Mouse (Mus musculus): ENCODE results near the gene Tmod1. TPM values are rescaled to one million over a fixed set of nuclear protein-coding genes. Genes with fewer than 3 reads are reported as not detected.

Tmod1 gene
- polyA plus RNA-seq, 1 experiment from 2014 or later, result 2.1 TPM

DNA sequence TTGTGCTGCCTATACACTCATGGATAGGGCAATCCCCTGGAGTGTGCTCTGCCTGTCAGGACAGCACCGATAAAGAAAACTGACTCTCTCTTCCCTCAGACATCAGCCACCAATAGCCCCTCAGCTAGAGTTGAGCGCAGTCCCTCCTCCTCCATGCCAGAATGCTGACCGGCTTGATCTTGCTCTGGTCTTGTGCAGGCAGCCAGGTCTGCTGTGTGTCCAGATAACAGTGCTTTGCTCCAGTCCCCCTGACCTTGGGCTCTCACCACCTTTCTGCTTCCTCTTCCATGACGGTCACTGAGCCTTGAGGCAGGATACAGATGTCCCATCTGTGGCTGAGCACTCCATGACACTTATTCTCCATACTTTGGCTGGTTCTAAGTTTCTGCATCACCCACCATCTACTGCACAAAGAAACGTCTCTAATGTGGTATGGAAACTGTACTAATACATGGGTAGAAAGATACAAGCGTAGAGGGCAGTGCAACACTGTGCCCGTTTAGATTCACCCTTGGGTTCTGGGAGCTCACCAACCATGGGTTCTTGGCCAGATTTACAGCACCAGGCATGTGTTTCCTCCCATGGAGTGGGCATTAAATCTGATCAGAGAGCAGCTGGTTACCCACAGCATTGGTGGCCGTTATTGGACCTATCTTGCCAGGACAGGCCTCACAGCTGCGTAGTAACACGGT lies 63.5 kb downstream of the Tmod1 start:
- no peaks in the 10 kb centered on the region for H3K36me3 ChIP-seq (ENCODE audit: control insufficient read depth, insufficient read depth, low read length)
- WGBS, result 85% methylated on average over 10 of the region's 10 CpGs
- H3K9me3 ChIP-seq (ENCODE audit: control insufficient read depth, low read length), result no peaks in the 10 kb centered on the region
- no peaks in the 10 kb centered on the region for H3K4me1 ChIP-seq (ENCODE audit: control insufficient read depth, insufficient read depth, low read length)
- ATAC-seq (ENCODE audit: low read depth), result no peak
- H3K4me2 ChIP-seq (ENCODE audit: low read depth, low read length), result no peak overlapping the region
- H3K9ac ChIP-seq (replicated peaks; ENCODE audit: low read depth, low read length), result no peak overlapping the region
- no peaks in the 10 kb centered on the region for H3K27me3 ChIP-seq (ENCODE audit: control insufficient read depth, insufficient read depth, low read length)
- H3K4me3 ChIP-seq (ENCODE audit: low read depth, low read length), result no peak overlapping the region
- H3K27ac ChIP-seq (ENCODE audit: low read depth, low read length), result no peak overlapping the region

DNA sequence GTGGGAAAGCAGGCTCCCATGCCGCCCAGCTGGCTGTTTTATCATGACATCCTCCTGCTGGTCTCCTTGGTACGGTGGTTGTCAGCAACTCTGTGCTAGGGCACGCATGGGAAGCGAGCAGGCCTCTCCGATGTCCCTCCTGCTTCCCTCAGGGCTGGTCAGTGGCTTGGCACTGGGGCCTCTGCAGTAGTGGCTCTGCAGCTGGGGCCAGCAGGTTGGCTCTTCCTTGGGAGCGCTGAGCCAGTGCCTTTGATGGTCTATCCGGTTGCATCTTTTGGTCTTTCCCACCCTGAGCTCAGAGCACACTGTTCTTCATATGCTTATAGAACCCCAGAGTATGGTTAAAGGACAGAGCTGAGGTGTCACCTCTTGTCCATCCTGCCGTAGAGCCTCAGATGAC lies 71.3 kb downstream of the Tmod1 start:
- Histone ChIP-seq H3K36me3 (ENCODE audit: control insufficient read depth, insufficient read depth, low read length) (peaks cover 9% of the 10 kb centered on the region), H3K4me1 (ENCODE audit: control insufficient read depth, insufficient read depth, low read length) (no peaks in the 10 kb centered on the region), H3K9me3 (ENCODE audit: control insufficient read depth, low read length) (no peaks in the 10 kb centered on the region), H3K4me2 (ENCODE audit: low read depth, low read length) (no peak overlapping the region), H3K9ac (replicated peaks; ENCODE audit: low read depth, low read length) (no peak overlapping the region), H3K27me3 (ENCODE audit: control insufficient read depth, insufficient read depth, low read length) (no peaks in the 10 kb centered on the region), H3K4me3 (ENCODE audit: low read depth, low read length) (no peak overlapping the region), H3K27ac (ENCODE audit: low read depth, low read length) (no peak overlapping the region)
- 93% methylated on average over 8 of the region's 8 CpGs for WGBS
- no peak for ATAC-seq (ENCODE audit: low read depth)

DNA sequence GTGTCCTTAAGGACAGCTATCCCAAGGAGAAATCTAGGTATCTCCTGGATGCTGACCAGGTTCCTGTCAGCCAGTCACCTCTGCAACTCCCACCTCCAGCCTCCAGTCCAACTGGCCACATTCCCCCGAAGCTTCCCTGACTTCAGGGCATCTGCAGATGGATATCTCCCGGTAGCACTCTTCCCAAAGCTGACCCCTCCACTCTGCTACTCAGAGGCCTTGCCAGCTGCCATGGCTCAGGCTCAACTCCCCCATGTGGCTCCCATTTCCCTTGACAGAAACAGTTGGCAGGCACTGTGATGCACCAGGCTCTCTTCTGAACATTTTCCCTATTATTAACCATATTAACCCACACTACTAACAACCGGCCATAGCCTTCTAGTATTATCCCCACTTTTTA lies 72.6 kb downstream of the Tmod1 start:
- no peak overlapping the region for H3K4me3 ChIP-seq (ENCODE audit: low read depth, low read length)
- no peak overlapping the region for H3K4me2 ChIP-seq (ENCODE audit: low read depth, low read length)
- no peak overlapping the region for H3K9ac ChIP-seq (replicated peaks; ENCODE audit: low read depth, low read length)
- ATAC-seq (ENCODE audit: low read depth), result no peak
- no peaks in the 10 kb centered on the region for H3K4me1 ChIP-seq (ENCODE audit: control insufficient read depth, insufficient read depth, low read length)
- H3K9me3 ChIP-seq (ENCODE audit: control insufficient read depth, low read length), result no peaks in the 10 kb centered on the region
- no peaks in the 10 kb centered on the region for H3K27me3 ChIP-seq (ENCODE audit: control insufficient read depth, insufficient read depth, low read length)
- peaks cover 18% of the 10 kb centered on the region for H3K36me3 ChIP-seq (ENCODE audit: control insufficient read depth, insufficient read depth, low read length)
- WGBS, result 79% methylated on average over 3 of the region's 3 CpGs
- H3K27ac ChIP-seq (ENCODE audit: low read depth, low read length), result no peak overlapping the region

DNA sequence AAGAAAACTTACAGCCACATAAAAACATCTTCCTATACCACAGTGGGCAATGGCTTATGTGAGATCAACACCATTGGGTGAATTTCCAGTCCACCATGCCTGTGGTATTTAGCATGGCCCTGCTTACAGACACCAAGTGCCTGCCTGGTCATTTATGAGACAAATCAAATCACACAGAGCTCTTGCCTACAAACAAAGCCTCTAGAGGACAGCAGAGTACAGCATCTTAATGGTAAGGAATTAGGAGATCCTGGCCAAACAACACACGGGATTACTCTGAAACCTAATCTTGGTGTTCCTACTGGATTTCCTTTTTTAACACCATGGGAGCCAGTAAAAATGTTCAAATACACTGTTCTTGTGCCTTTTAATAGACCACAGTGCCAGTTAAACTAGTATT lies 76.6 kb downstream of the Tmod1 start:
- WGBS, result 83% methylated on average over 1 of the region's 1 CpGs
- Histone ChIP-seq H3K36me3 (ENCODE audit: control insufficient read depth, insufficient read depth, low read length) (peaks cover 50% of the 10 kb centered on the region), H3K4me3 (ENCODE audit: low read depth, low read length) (no peak overlapping the region), H3K9me3 (ENCODE audit: control insufficient read depth, low read length) (no peaks in the 10 kb centered on the region), H3K27me3 (ENCODE audit: control insufficient read depth, insufficient read depth, low read length) (no peaks in the 10 kb centered on the region), H3K27ac (ENCODE audit: low read depth, low read length) (no peak overlapping the region), H3K4me2 (ENCODE audit: low read depth, low read length) (no peak overlapping the region), H3K4me1 (ENCODE audit: control insufficient read depth, insufficient read depth, low read length) (no peaks in the 10 kb centered on the region), H3K9ac (replicated peaks; ENCODE audit: low read depth, low read length) (no peak overlapping the region)
- no peak for ATAC-seq (ENCODE audit: low read depth)

DNA sequence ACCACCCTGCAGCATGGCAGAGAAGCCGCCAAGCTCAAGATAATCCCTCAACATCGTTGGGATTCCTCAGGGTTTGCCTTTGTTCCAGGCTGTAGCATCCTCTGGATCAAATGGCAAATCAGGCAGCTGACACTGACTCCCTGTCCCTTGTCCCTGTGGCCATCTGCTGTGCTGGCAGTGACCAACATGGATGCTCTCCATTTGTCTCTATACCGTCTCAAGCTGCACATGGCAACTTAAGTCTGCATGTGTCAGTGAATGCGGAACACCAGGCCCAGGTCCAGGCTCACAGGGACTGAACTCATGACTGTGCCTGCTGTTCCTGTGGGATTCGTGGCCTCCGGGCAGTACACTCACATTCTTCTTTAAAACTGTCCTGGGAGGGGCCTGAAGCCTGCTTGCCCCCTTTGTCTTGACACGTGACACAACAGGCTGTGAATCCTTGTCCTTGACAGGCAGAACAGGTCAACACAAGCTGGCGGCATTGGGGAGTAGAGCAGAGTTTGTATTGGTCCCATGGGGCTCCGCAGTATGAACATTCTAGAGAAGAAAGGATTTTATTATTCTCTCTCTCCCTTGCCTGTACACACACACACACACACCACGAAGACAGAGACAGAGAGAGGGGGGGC lies 77.9 kb downstream of the Tmod1 start:
- WGBS, result 52% methylated on average over 10 of the region's 10 CpGs
- no peak overlapping the region for H3K27ac ChIP-seq (ENCODE audit: low read depth, low read length)

DNA sequence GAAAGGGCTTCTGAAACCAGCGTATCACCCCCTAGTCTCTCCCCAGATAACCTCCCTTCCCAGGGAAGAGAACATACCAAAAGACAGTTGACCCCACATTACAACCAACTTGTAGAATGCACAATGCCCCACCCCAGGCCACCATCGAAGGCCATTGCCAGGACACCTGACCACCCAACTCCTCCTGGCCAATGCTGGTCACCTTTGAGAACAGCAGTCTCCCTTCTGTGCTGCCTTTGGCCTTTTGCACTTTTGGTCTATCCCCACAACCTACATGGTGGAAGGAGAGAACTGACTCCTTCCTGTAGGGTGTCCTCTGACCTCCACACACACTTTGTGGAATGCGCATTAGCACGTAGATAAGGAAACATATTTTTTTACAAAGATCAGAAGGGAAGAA lies 78.8 kb downstream of the Tmod1 start:
- Histone ChIP-seq H3K4me1 (ENCODE audit: control insufficient read depth, insufficient read depth, low read length) (no peaks in the 10 kb centered on the region), H3K36me3 (ENCODE audit: control insufficient read depth, insufficient read depth, low read length) (peaks cover 59% of the 10 kb centered on the region), H3K27me3 (ENCODE audit: control insufficient read depth, insufficient read depth, low read length) (no peaks in the 10 kb centered on the region), H3K9me3 (ENCODE audit: control insufficient read depth, low read length) (no peaks in the 10 kb centered on the region), H3K27ac (ENCODE audit: low read depth, low read length) (no peak overlapping the region), H3K4me3 (ENCODE audit: low read depth, low read length) (no peak overlapping the region), H3K4me2 (ENCODE audit: low read depth, low read length) (no peak overlapping the region), H3K9ac (replicated peaks; ENCODE audit: low read depth, low read length) (no peak overlapping the region)
- no peak for ATAC-seq (ENCODE audit: low read depth)
- 96% methylated on average over 4 of the region's 4 CpGs for WGBS

More for the DNA sequence above, 77.9 kb downstream of the Tmod1 start:
- H3K36me3 ChIP-seq (ENCODE audit: control insufficient read depth, insufficient read depth, low read length), result peaks cover 51% of the 10 kb centered on the region
- H3K9ac ChIP-seq (replicated peaks; ENCODE audit: low read depth, low read length), result no peak overlapping the region
- H3K4me1 ChIP-seq (ENCODE audit: control insufficient read depth, insufficient read depth, low read length), result no peaks in the 10 kb centered on the region
- no peak overlapping the region for H3K4me3 ChIP-seq (ENCODE audit: low read depth, low read length)
- no peaks in the 10 kb centered on the region for H3K27me3 ChIP-seq (ENCODE audit: control insufficient read depth, insufficient read depth, low read length)
- H3K4me2 ChIP-seq (ENCODE audit: low read depth, low read length), result no peak overlapping the region
- H3K9me3 ChIP-seq (ENCODE audit: control insufficient read depth, low read length), result no peaks in the 10 kb centered on the region
- ATAC-seq (ENCODE audit: low read depth), result peak; percentile 38

DNA sequence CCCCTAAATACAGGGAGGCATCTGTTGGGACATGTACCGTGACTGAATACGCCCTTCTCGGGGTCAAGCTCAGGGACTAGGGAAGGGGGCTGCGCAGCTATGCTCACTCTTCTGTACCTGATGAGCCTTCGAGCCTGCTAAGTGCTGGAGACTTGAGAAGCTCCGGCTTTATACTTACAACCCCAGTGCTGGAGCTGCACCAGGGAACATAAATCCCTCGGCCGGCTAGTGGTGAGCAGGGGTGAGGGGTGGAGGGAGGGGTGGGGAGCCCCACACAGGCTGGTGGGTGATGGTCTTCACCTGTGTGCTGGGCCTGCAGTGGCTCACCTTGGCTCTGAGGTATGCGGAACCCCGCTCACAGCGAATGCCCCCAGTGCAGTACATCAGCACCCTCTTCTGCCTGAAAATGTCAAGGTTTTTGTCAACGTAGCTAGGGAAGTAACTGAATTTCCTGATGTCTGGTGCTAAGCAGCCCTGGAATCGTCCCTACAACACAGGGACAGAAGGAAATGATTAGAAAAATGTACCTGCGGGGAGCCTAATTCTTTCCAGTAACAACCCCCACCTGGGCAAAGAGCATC lies 80.9 kb downstream of the Tmod1 start:
- Histone ChIP-seq H3K27ac (ENCODE audit: low read depth, low read length) (no peak overlapping the region), H3K36me3 (ENCODE audit: control insufficient read depth, insufficient read depth, low read length) (peaks cover 60% of the 10 kb centered on the region), H3K4me1 (ENCODE audit: control insufficient read depth, insufficient read depth, low read length) (no peaks in the 10 kb centered on the region), H3K4me2 (ENCODE audit: low read depth, low read length) (no peak overlapping the region), H3K27me3 (ENCODE audit: control insufficient read depth, insufficient read depth, low read length) (no peaks in the 10 kb centered on the region), H3K9me3 (ENCODE audit: control insufficient read depth, low read length) (no peaks in the 10 kb centered on the region), H3K4me3 (ENCODE audit: low read depth, low read length) (no peak overlapping the region), H3K9ac (replicated peaks; ENCODE audit: low read depth, low read length) (no peak overlapping the region)
- ATAC-seq (ENCODE audit: low read depth), result no peak
- WGBS, result 94% methylated on average over 14 of the region's 14 CpGs

DNA sequence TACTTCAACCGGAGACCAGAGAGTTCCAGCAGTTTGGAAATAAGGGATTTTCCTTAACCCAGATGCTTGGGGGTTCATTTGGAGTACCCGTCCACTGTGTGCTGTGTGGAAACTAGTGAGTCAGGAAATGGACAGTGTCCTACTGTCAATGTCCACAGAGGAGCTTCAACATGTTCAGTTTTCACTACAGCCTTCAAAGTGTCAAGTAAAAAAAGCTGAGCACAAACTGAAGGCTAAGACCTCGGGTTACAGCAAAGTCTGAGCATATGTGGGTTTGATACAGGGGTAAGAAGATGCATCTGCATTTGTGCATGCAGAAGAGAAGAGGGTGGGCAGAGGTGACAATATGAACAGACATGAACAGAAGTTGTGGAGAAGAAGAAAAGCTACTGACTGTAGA lies 82.0 kb downstream of the Tmod1 start:
- H3K4me2 ChIP-seq (ENCODE audit: low read depth, low read length), result no peak overlapping the region
- H3K36me3 ChIP-seq (ENCODE audit: control insufficient read depth, insufficient read depth, low read length), result peaks cover 67% of the 10 kb centered on the region
- no peaks in the 10 kb centered on the region for H3K27me3 ChIP-seq (ENCODE audit: control insufficient read depth, insufficient read depth, low read length)
- no peaks in the 10 kb centered on the region for H3K9me3 ChIP-seq (ENCODE audit: control insufficient read depth, low read length)
- ATAC-seq (ENCODE audit: low read depth), result no peak
- H3K4me3 ChIP-seq (ENCODE audit: low read depth, low read length), result no peak overlapping the region
- WGBS, result 90% methylated on average over 3 of the region's 3 CpGs
- no peak overlapping the region for H3K9ac ChIP-seq (replicated peaks; ENCODE audit: low read depth, low read length)
- no peaks in the 10 kb centered on the region for H3K4me1 ChIP-seq (ENCODE audit: control insufficient read depth, insufficient read depth, low read length)
- H3K27ac ChIP-seq (ENCODE audit: low read depth, low read length), result no peak overlapping the region

DNA sequence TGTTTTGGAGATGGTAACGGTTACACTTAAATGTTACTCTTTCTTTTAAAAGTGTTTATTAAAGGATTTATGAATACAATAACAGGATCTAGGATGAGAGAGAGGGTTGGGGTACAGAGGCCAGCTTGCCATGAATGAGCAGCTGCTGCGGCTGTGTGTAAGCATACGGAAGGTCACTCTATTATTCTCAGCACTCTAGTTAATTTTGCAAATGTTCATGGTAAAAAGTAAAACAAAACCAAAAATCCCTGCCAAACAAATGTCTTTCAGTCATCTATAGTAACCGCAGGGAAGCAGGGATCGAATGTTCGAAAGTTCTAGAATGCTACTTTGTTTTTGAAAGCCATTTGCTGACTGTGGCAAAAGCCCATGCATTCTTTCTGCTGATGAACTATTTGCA lies 84.6 kb downstream of the Tmod1 start:
- Histone ChIP-seq H3K4me2 (ENCODE audit: low read depth, low read length) (no peak overlapping the region), H3K9me3 (ENCODE audit: control insufficient read depth, low read length) (no peaks in the 10 kb centered on the region), H3K36me3 (ENCODE audit: control insufficient read depth, insufficient read depth, low read length) (peaks cover 55% of the 10 kb centered on the region), H3K4me1 (ENCODE audit: control insufficient read depth, insufficient read depth, low read length) (no peaks in the 10 kb centered on the region), H3K9ac (replicated peaks; ENCODE audit: low read depth, low read length) (no peak overlapping the region), H3K4me3 (ENCODE audit: low read depth, low read length) (no peak overlapping the region), H3K27ac (ENCODE audit: low read depth, low read length) (no peak overlapping the region), H3K27me3 (ENCODE audit: control insufficient read depth, insufficient read depth, low read length) (no peaks in the 10 kb centered on the region)
- ATAC-seq (ENCODE audit: low read depth), result no peak
- WGBS, result 93% methylated on average over 6 of the region's 6 CpGs
